Mouse (Mus musculus) 416B (cell line): ENCODE measurements around the gene Olig2.

Experiments used
- DNase-seq: peaks from one replicate; pipeline ENCODE4 v3.0.0; 2011; ENCODE audit warnings: low read depth

The Olig2 gene

DNA sequence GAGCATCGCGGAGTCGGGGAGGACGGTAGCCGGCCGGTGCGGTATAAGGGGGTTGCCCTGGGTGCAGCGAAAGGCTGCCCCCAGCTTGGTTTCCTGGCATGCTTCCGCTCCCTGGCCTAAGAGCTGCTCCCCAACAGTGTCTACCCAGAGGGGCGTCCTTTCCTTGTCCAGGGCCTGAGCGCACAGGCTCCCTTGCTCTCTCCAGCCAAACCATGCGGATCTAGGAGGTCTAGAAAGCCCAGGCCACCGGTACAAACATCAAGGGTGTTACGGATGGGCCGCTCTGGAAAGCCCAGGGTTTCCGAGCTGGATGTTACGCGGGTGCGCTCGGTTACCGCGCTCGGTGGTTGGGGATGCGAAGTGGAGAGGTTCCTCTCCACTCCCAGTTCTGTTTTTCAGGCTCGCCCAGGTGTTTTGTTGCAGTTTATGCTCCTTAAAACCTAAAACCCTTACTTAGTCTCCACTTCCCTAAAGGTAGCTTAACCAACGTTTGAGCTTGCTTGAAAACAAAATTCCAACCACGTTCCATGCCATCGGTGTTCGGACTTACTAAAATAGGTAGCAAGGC is 45.8 kb downstream of the Olig2 start:
- DNase-seq: no peak

DNA sequence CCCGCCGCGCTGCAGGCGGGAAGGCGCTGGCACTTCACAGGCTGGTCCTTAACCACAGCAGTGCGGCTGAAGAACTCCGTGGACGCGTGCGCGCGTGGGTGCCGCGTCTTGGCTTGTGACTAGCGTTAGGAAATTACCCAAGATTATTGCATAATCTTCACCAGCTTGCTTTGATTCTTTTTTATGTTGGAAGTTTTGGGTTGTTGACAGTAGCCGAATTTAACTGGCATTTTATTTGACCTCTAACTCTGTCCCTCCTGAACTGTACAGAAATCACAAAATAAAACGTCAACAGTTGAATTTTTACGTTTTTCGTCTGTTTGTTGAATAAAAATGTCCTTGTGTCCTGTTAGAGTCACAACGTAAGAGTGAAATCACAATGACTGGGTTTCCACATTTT is 46.4 kb downstream of the Olig2 start:
- no peak for DNase-seq
